Mouse (Mus musculus): Measurements from ENCODE around the gene Lemd2.

DNA sequence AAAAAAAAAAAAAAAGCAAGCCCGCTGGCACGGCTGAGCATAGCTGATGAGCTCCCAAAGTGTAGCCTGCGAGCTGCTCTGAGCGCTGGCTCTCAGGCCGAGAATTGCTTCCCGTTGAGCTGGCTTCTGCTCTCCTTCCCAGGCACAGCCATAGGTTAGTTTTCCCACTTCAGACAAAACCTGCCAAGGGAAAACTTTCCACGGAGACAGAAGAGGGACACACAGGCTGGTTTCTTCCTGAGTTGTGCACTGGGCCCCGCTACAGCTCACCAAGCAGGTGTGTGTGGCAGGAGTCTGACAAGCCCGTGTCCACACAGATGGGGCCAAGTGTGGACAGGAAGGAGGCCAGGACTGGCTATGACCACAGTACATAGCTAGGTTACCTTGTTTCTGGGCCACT is 15.4 kb downstream of the Lemd2 start:
- TF ChIP-seq CTCF (IDR thresholded peaks at IDR 0.05; ENCODE audit: extremely low read depth, insufficient read depth, insufficient read length, insufficient replicate concordance) (no peak), POLR2A (IDR thresholded peaks at IDR 0.05; ENCODE audit: low read depth, low read length) (no peak)
